Mouse (Mus musculus): ENCODE results near the gene Afp.

GRCm38 (mm10) chr5:90501752-90502151 is 11.2 kb downstream of the Afp start:
- TF ChIP-seq CTCF (IDR thresholded peaks at IDR 0.05; ENCODE audit: low read depth, low read length) (no peak), POLR2A (IDR thresholded peaks at IDR 0.05; ENCODE audit: borderline replicate concordance, low read depth, low read length) (no peak)

All from bone marrow macrophage, adult 2 months (primary cell).